Mouse (Mus musculus): Measurements from ENCODE around the gene Try5.
"Not testable (repeated sequence)": the region's sequence is repeated elsewhere in the genome, so short reads cannot be mapped to it uniquely, and the experiment has no call there.

Try5 gene

DNA sequence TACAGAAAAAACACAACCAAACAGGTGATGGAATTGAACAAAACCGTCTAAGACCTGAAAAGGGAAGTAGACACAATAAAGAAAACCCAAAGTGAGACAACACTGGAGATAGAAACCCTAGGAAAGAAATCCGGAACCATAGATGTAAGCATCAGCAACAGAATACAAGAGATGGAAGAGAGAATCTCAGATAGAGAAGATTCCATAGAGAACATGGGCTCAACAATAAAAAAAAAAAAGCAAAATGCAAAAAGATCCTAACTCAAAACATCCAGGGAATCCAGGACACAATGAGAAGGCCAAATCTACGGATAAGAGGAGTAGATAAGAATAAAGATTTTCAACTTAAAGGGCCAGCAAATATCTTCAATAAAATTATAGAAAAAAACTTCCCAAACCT is at the start of gene Try5:
Try5 (minus strand) TSS at position 101 of the 400 bp plus-strand sequence.
- not testable (repeated sequence) for DNase-seq

DNA sequence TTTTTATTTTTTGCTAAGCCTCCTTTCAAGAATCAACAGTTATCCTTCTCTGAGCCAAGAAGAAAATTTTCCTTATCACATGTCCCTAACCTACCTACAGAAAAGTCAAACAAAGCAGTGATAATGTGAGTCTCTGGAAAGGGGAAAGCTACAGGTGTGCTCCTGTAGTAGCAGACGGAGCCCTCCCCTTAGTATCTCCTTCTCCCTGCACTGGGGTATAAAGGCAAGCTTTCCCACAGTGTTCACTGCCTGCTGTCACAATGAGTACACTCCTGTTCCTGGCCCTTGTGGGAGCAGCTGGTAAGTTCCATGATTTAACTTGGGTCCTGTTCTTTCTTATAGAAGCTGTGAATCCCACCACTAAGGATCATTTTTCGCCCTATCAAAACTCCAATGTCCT is 37.3 kb upstream of the Try5 start, which contains the start of gene Try10:
Try10 (plus strand) TSS at position 174 of the 400 bp plus-strand sequence.
- no peak for DNase-seq

DNA sequence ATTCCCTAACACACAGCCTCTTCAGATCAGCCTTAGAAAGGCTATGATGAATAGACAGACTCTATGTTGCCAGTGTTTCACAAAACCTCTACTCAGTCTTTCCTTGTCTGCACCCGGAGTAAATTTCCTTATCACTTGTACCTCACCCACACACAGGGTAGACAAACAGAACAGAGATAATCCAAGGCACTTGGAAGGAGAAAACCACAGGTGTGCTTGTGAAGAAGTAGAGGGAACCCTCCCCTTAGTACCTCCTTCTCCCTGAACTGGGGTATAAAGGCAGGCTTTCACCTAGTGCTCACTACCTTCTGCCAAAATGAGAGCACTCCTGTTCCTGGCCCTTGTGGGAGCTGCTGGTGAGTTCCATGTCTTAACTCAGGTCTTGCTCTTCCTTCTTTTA is 14.7 kb downstream of the Try5 start, which contains the start of gene Try4:
Try4 (plus strand) TSS at position 301 of the 400 bp plus-strand sequence.
- no peak for DNase-seq

DNA sequence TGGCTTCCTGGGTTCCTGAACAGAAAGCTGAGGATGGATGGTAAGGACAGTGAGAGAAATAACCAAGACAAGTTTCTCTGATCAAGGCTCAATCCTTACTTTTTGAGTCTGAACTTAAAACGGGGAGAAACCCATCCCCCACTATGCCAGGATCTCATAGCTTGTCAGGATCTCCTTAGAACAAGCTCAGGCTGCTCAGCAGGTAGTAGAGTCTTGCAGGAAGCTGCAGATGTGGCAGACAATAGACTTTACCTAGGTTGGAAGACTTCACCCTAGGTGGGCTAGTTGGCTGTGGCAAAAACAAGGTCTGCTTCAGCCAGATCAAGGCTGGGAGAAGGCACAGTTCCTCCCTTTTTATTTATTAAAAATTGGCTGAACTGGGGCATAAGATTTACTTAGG is 18.4 kb downstream of the Try5 start:
- no peak for DNase-seq

DNA sequence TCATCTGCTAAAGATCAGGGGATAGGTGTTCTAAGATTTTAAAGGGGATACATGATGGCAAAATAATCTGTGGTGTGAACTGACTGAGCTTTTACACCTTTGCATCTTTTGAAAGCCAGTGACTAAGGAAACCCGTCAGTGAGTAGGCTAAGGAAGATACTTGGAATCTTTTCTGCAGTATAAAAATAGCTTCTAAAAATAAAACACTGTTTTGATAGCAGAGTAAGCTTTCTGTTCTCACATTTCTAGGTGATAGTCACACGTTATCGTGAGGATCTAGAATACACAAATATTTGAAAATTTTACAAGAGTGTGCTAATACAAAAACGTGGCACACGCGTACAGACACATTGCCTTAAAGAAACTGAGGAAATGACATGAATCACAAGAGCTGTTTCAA is 50.5 kb downstream of the Try5 start:
- DNase-seq = no peak

DNA sequence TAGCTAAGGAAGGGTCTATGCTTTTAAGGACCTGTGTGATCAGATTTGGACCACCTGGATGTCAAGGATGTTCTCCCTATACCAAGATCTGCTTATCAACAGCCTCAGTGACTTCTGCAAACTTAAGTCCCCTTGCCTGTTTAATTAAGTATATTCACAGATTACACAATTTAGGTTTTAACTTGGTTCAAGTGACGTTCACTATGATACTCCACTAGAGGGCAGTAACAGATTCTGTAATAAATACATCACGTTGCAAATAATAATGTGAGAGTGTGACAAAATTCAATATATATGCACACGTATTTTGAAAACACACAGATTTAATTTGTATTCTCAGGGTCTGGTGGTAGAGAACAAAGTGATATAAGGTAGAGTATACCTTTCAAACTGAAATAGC is 53.8 kb downstream of the Try5 start:
- no peak for DNase-seq
